Mouse (Mus musculus) hindbrain, embryonic 11.5 days (tissue): ENCODE measurements at regions not wholly inside any gene's neighbourhood (a gene's known extent, or its start where the extent isn't known, plus 50 kb on each side); places are given as distances from the start of the nearest gene placed in this dataset.

Experiments used
- ATAC-seq: fragments of 200-750 bp; cut with Nextera tagmentation; 2 replicates; pipeline ENCODE4 v1.8.0; 2017; ENCODE audit warnings: mild to moderate bottlenecking, moderate TSS enrichment, moderate library complexity; ENCODE audit not compliant: low FRiP score
- DNase-seq: peaks from one replicate; pipeline ENCODE4 v3.0.0-alpha.2; 2015; ENCODE audit warnings: low spot score
- H3K27ac ChIP-seq: fragments of 300-500 bp; sonication (generic); 2 replicates; pipeline ENCODE4 v1.5.1; 2014; ENCODE audit warnings: mild to moderate bottlenecking, low read depth, low read length
- H3K27me3 ChIP-seq: fragments of 300-500 bp; sonication (generic); 2 replicates; pipeline ENCODE4 v1.6.1; 2014; ENCODE audit warnings: mild to moderate bottlenecking, low read length, moderate library complexity, mixed read lengths; ENCODE audit not compliant: control insufficient read depth, insufficient read depth
- H3K36me3 ChIP-seq: fragments of 300-500 bp; sonication (generic); 2 replicates; pipeline ENCODE4 v1.6.1; 2014; ENCODE audit warnings: mild to moderate bottlenecking, low read length, moderate library complexity, mixed read lengths; ENCODE audit not compliant: control insufficient read depth, insufficient read depth
- H3K4me1 ChIP-seq: fragments of 300-500 bp; sonication (generic); replicated peaks from 2 replicates; pipeline ENCODE4 v1.6.1; 2014; ENCODE audit warnings: low read length, mixed read lengths; ENCODE audit not compliant: control insufficient read depth, insufficient read depth
- H3K4me2 ChIP-seq: fragments of 300-500 bp; sonication (generic); replicated peaks from 2 replicates; pipeline ENCODE4 v1.6.1; 2014; ENCODE audit warnings: mild to moderate bottlenecking, low read depth, low read length
- H3K4me3 ChIP-seq: fragments of 300-500 bp; sonication (generic); 2 replicates; pipeline ENCODE4 v1.5.1; 2014; ENCODE audit warnings: low read depth, low read length
- H3K9ac ChIP-seq: fragments of 300-500 bp; sonication (generic); 2 replicates; pipeline ENCODE4 v1.6.1; 2014; ENCODE audit warnings: low read depth, low read length
- H3K9me3 ChIP-seq: fragments of 300-500 bp; sonication (generic); 2 replicates; pipeline ENCODE4 v1.6.1; 2016; ENCODE audit warnings: low read length; ENCODE audit not compliant: control insufficient read depth
- WGBS: fragments of 180-500 bp; shearing (Covaris S2); extraction: QIAGEN DNeasy Blood & Tissue Kit; methylation state at CpG from one replicate; pipeline ENCODE4 v1.1.7; 2014; 5-methylcytosine and 5-hydroxymethylcytosine counted together

DNA sequence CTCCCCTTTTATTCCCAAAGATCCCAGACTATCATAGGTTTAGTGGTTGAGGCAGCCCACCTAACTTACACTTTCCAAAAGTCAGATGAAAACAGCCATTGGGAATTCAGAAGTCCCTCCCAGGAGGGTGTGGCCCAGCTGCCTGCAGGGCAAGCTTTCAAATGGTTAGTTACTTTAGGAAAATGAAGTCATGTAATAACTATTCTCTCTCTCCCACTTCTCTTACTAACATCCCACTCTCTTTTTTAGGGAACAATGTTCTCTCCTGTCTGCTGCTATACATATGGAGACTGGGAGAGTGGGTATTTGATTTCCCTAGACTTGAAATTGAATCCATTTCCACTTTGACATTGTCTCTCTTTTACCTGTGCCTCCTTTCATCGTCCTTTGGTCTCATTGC is 55.0 kb downstream of the Zfp648 start:
- DNase-seq (no peak), ATAC-seq (no peak)
- Histone ChIP-seq H3K9ac (no peak overlapping the region), H3K4me3 (no peak overlapping the region), H3K9me3 (no peaks in the 10 kb centered on the region), H3K27ac (no peak overlapping the region), H3K36me3 (no peaks in the 10 kb centered on the region), H3K4me2 (no peak overlapping the region), H3K4me1 (no peaks in the 10 kb centered on the region), H3K27me3 (no peaks in the 10 kb centered on the region)
- 83% methylated on average over 1 of the region's 1 CpGs for WGBS

DNA sequence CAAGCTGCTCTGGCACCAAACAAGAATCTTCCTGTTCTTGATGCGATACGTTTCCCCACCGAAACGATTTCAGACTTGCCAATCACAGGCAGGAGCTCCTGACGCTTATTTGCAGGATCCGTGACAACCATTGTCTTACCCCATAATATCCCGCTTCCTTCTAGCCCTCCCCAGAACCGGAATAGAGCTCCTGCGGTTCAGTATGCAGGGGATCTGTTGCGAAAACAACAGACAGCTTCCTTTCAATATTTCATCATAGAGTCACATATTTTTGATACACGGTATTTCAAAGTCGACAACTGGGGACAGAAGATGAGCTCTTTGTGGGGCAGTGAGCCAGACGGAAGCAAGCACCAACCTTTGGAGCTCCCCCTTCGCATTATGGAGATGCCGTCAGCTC is 55.8 kb downstream of the Zfp648 start:
- DNase-seq (no peak), ATAC-seq (no peak)
- no peak overlapping the region for H3K9ac ChIP-seq
- WGBS = 59% methylated on average over 15 of the region's 15 CpGs
- H3K36me3 ChIP-seq = no peaks in the 10 kb centered on the region
- H3K9me3 ChIP-seq = no peaks in the 10 kb centered on the region
- H3K4me2 ChIP-seq = no peak overlapping the region
- no peaks in the 10 kb centered on the region for H3K4me1 ChIP-seq
- H3K27ac ChIP-seq = no peak overlapping the region
- no peak overlapping the region for H3K4me3 ChIP-seq
- H3K27me3 ChIP-seq = no peaks in the 10 kb centered on the region

DNA sequence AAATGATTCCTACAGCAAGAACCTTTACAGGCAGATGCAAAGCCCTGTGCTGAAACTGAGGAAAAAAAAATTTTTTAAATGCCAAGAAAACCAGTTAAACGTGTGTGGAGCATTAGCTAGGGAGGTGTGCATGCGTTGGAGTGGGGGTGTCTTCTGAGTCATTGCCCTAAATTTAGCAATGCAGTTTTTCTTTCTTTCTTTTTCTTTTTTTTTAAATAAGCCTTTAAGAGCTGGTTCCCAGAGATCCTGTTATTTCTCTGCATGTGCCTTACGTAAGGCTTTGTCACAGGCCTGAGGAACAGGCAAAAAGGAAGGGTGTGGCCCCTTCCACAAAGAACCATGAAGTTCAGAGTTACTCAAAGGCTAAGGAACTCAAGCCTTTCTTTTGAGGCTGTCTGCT is 57.5 kb downstream of the Zfp648 start:
- no peak for ATAC-seq
- DNase-seq = no peak
- Histone ChIP-seq H3K27me3 (no peaks in the 10 kb centered on the region), H3K4me3 (no peak overlapping the region), H3K9me3 (no peaks in the 10 kb centered on the region), H3K4me2 (no peak overlapping the region), H3K9ac (no peak overlapping the region), H3K27ac (no peak overlapping the region), H3K36me3 (no peaks in the 10 kb centered on the region), H3K4me1 (no peaks in the 10 kb centered on the region)
- WGBS = 83% methylated on average over 3 of the region's 3 CpGs

DNA sequence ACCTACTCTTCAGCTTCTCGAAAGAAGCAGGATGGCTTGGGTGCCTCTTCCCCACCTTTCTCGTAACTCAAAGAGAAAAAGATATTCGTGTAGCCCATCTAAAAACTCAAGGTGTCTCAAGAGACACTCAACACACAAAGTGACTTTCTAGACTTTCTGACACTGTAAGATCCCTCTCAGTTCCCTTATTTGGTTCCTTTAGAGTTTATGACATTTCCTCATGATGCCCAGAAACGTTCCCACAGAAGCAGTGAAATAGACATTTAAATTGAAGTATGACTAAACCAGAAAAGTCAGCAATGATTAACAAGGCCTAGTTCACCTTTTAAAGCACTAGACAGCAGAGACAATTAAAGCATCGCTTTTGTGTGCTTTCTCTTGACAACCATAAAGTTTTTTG is 59.4 kb downstream of the Zfp648 start:
- WGBS = 82% methylated on average over 5 of the region's 5 CpGs
- H3K27ac ChIP-seq = no peak overlapping the region
- no peaks in the 10 kb centered on the region for H3K9me3 ChIP-seq
- ATAC-seq (no peak), DNase-seq (no peak)
- H3K4me3 ChIP-seq = no peak overlapping the region
- no peak overlapping the region for H3K4me2 ChIP-seq
- H3K27me3 ChIP-seq = no peaks in the 10 kb centered on the region
- H3K4me1 ChIP-seq = no peaks in the 10 kb centered on the region
- H3K36me3 ChIP-seq = no peaks in the 10 kb centered on the region
- H3K9ac ChIP-seq = no peak overlapping the region

DNA sequence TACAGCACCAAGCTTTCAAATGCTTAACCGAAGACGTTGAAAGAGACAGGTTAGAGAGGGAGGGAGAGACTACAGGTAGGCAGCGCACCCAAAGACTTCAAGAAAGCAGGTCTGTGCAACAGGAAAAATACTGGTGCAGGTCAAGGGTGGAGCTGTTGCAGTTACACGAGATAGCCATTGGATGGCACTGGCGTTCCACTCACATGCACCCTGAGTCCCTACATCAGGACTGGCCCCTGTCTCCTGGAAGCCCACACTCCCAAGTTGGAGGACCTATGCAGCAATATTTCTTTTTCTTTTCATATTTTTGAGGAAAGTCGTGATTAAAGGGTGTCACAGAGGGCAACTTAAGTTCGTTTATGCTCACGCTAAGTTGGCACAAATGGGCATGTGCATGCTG is 80.5 kb downstream of the Zfp648 start:
- H3K4me2 ChIP-seq = no peak overlapping the region
- no peak overlapping the region for H3K4me3 ChIP-seq
- DNase-seq (peak; percentile 77), ATAC-seq (peak; percentile 80)
- H3K9me3 ChIP-seq = no peaks in the 10 kb centered on the region
- 16% methylated on average over 8 of the region's 8 CpGs for WGBS
- no peaks in the 10 kb centered on the region for H3K27me3 ChIP-seq
- no peaks in the 10 kb centered on the region for H3K36me3 ChIP-seq
- H3K4me1 ChIP-seq = no peaks in the 10 kb centered on the region
- no peak overlapping the region for H3K27ac ChIP-seq
- no peak overlapping the region for H3K9ac ChIP-seq

DNA sequence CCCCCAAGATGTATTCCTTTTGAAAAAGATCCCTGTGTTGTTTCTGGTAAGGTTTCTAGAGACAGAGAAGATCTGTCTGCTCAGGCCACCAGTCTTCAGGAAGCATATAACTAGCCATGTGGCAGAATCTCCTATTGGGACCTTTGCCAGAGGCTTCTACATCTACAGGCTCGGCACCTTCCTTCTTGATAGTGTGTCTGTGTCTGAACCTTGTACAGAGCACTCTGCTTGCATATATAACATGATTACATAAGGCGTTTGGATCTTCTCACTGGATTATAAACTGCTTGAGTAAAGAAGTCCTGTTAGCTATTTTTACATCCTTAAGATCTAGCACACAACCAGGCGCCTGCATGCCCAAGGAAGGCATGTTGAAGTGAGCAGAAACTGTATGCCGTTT is 85.1 kb downstream of the Zfp648 start:
- 90% methylated on average over 4 of the region's 4 CpGs for WGBS

DNA sequence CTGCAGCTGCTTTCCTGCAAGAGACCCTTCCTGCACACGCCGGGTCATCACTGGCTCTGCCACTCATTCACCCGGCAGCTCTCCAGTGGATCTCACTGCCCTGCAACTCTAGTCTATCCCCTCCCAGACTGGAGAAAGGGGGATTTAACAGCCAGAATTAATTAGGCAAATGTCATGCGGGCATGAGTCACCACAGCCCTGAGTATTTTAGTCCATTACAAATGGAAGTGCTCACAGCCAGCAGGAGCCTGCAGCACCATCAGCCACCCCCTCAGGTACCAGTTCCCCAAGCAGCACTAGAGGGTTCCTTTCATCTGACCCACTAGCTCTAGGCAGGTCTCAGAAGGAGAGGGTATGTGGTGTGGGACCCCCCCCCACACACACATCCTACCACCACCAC is 91.7 kb downstream of the Zfp648 start:
- Histone ChIP-seq H3K27me3 (no peaks in the 10 kb centered on the region), H3K9me3 (no peaks in the 10 kb centered on the region), H3K4me1 (no peaks in the 10 kb centered on the region), H3K9ac (no peak overlapping the region), H3K27ac (no peak overlapping the region), H3K36me3 (no peaks in the 10 kb centered on the region), H3K4me2 (no peak overlapping the region), H3K4me3 (no peak overlapping the region)
- ATAC-seq = no peak
- DNase-seq = no peak
- 57% methylated on average over 4 of the region's 4 CpGs for WGBS

More for the DNA sequence above, 85.1 kb downstream of the Zfp648 start:
- DNase-seq (no peak), ATAC-seq (no peak)
- no peak overlapping the region for H3K4me2 ChIP-seq
- H3K36me3 ChIP-seq = no peaks in the 10 kb centered on the region
- no peaks in the 10 kb centered on the region for H3K27me3 ChIP-seq
- H3K9ac ChIP-seq = no peak overlapping the region
- no peak overlapping the region for H3K27ac ChIP-seq
- H3K4me3 ChIP-seq = no peak overlapping the region
- no peaks in the 10 kb centered on the region for H3K4me1 ChIP-seq
- H3K9me3 ChIP-seq = no peaks in the 10 kb centered on the region

DNA sequence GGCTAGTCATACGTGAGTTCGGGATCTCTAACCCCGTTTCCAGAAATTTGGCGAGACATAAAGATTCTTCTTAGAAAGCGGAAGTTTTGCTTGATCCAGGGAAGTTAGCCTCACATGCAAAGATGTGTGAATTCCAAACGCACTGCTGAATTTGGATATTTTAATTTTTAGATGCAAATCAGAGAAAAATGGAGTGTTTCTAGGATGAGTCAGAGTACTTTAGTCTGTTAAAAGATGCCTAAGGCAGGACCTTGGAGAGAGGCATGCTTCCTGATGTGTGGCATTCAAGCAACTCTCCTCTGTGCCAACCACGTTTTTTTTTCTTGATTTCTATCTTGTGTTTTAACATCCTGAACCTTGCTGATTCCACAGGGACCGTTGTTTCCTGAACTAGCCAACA is 95.1 kb downstream of the Zfp648 start:
- H3K4me2 ChIP-seq = no peak overlapping the region
- H3K9ac ChIP-seq = no peak overlapping the region
- H3K9me3 ChIP-seq = no peaks in the 10 kb centered on the region
- DNase-seq (no peak), ATAC-seq (no peak)
- H3K27ac ChIP-seq = no peak overlapping the region
- no peaks in the 10 kb centered on the region for H3K4me1 ChIP-seq
- 90% methylated on average over 8 of the region's 8 CpGs for WGBS
- no peak overlapping the region for H3K4me3 ChIP-seq
- H3K36me3 ChIP-seq = no peaks in the 10 kb centered on the region
- no peaks in the 10 kb centered on the region for H3K27me3 ChIP-seq

DNA sequence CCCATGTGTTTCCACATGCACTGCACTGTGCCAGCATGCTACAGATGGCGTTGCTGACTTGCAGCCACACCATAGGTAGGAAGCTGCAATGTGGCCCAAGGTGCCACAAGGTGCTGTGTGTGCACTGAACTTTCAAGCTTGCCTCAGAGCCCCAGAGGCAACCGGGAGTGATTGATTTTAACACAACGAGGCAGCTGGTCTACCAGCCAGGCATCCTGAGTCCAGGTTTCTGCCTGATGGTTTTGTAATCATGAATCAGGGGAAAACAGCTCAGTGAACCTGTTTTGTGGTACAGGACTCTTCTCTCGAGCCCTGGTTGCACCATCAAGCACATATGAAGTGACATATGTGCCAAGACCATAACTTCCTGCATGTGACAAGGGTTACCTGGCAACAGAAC is 98.9 kb downstream of the Zfp648 start:
- no peak for DNase-seq
- no peaks in the 10 kb centered on the region for H3K4me1 ChIP-seq
- H3K4me3 ChIP-seq = no peak overlapping the region
- no peak overlapping the region for H3K9ac ChIP-seq
- ATAC-seq = no peak
- no peak overlapping the region for H3K4me2 ChIP-seq
- no peaks in the 10 kb centered on the region for H3K9me3 ChIP-seq
- H3K27me3 ChIP-seq = no peaks in the 10 kb centered on the region
- WGBS = 78% methylated on average over 4 of the region's 4 CpGs
- H3K27ac ChIP-seq = no peak overlapping the region
- H3K36me3 ChIP-seq = no peaks in the 10 kb centered on the region
